Mouse (Mus musculus): ENCODE measurements around the gene 4930555G01Rik. TPM values are rescaled to one million over a fixed set of nuclear protein-coding genes. Genes with fewer than 3 reads are reported as not detected.
"Not testable (repeated sequence)": the region's sequence is repeated elsewhere in the genome, so short reads cannot be mapped to it uniquely, and the experiment has no call there.

4930555G01Rik gene
- not detected for polyA plus RNA-seq (2012; fragmentation: generic; extraction: Trizol)
- long read RNA-seq, experiment 1: 0 reads
- long read RNA-seq, experiment 2: 0 reads

GRCm38 (mm10) chr14:5050329-5050728 is at the start of gene 4930555G01Rik:
Gene 4930555G01Rik (plus strand): TSS chr14:5050629.
- H3K79me2 ChIP-seq (ENCODE audit: control insufficient read depth, insufficient read depth); H3K4me3 ChIP-seq (ENCODE audit: insufficient read depth, poor library complexity, severe bottlenecking); H3K79me3 ChIP-seq (ENCODE audit: low read depth); H3ac ChIP-seq (ENCODE audit: control insufficient read depth, insufficient read length, low read depth); H3K36me3 ChIP-seq (ENCODE audit: control insufficient read depth, insufficient read depth); H3K27me3 ChIP-seq (ENCODE audit: control insufficient read depth, insufficient read depth, insufficient read length): not testable (repeated sequence)

GRCm38 (mm10) chr14:5015591-5015990 is 34.8 kb upstream of the 4930555G01Rik start, which contains the start of gene Gm3298:
Gene Gm3298 (plus strand): TSS chr14:5015891.
- H3K79me3 ChIP-seq (ENCODE audit: low read depth); H3ac ChIP-seq (ENCODE audit: control insufficient read depth, insufficient read length, low read depth); H3K79me2 ChIP-seq (ENCODE audit: control insufficient read depth, insufficient read depth); H3K27me3 ChIP-seq (ENCODE audit: control insufficient read depth, insufficient read depth, insufficient read length); H3K36me3 ChIP-seq (ENCODE audit: control insufficient read depth, insufficient read depth); H3K4me3 ChIP-seq (ENCODE audit: insufficient read depth, poor library complexity, severe bottlenecking): not testable (repeated sequence)

GRCm38 (mm10) chr14:5070611-5071490 is 20.4 kb downstream of the 4930555G01Rik start, which contains the start of gene Gm8281:
Gene Gm8281 (plus strand): TSS chr14:5071040.
- not testable (repeated sequence) for H3K36me3 ChIP-seq (ENCODE audit: control insufficient read depth, insufficient read depth); H3K4me3 ChIP-seq (ENCODE audit: insufficient read depth, poor library complexity, severe bottlenecking); H3K79me2 ChIP-seq (ENCODE audit: control insufficient read depth, insufficient read depth); H3ac ChIP-seq (ENCODE audit: control insufficient read depth, insufficient read length, low read depth); H3K79me3 ChIP-seq (ENCODE audit: low read depth); H3K27me3 ChIP-seq (ENCODE audit: control insufficient read depth, insufficient read depth, insufficient read length)

Other genes starting within 250 kb of the 4930555G01Rik start
- not detected for gene Gm3269, start 212.5 kb upstream of the 4930555G01Rik start, polyA plus RNA-seq (2012; fragmentation: generic; extraction: Trizol)
- not detected for gene Gm3264, start 195.1 kb upstream of the 4930555G01Rik start, polyA plus RNA-seq (2012; fragmentation: generic; extraction: Trizol)
- not detected for gene Gm3278, start 158.2 kb upstream of the 4930555G01Rik start, polyA plus RNA-seq (2012; fragmentation: generic; extraction: Trizol)
- not detected for gene Gm8297, start 66.7 kb upstream of the 4930555G01Rik start, polyA plus RNA-seq (2012; fragmentation: generic; extraction: Trizol)
- not detected for gene Gm3298, start 34.7 kb upstream of the 4930555G01Rik start, polyA plus RNA-seq (2012; fragmentation: generic; extraction: Trizol)
- not detected for gene Gm8281, start 20.4 kb downstream of the 4930555G01Rik start, polyA plus RNA-seq (2012; fragmentation: generic; extraction: Trizol)
- gene Gm8279, start 80.9 kb downstream of the 4930555G01Rik start, polyA plus RNA-seq (2012; fragmentation: generic; extraction: Trizol): not detected
- gene Gm3317, start 113.9 kb downstream of the 4930555G01Rik start, polyA plus RNA-seq (2012; fragmentation: generic; extraction: Trizol): not detected
- not detected for gene Gm8271, start 135.2 kb downstream of the 4930555G01Rik start, polyA plus RNA-seq (2012; fragmentation: generic; extraction: Trizol)
- not detected for gene Gm3526, start 210.0 kb downstream of the 4930555G01Rik start, polyA plus RNA-seq (2012; fragmentation: generic; extraction: Trizol)

All from C2C12 (cell line).